Mouse (Mus musculus) c-Kit-negative CD71-positive TER-119-positive erythroid progenitor cells, embryonic 14.5 days (primary cell): Measurements from ENCODE around the gene Wdr19.

ENCODE experiments used
- DNase-seq: peaks from one replicate; pipeline ENCODE4 v3.0.0-alpha.2; 2013; ENCODE audit warnings: low read depth, low spot score

The Wdr19 gene

GRCm38 (mm10) chr5:65199346-65200128 is at the start of gene Wdr19:
Gene Wdr19 (plus strand): TSS chr5:65199696.
- peak; percentile 90 for DNase-seq

GRCm38 (mm10) chr5:65149706-65150105 is 49.8 kb upstream of the Wdr19 start:
- no peak for DNase-seq

GRCm38 (mm10) chr5:65150376-65150955 is 49.0 kb upstream of the Wdr19 start:
- DNase-seq: no peak

GRCm38 (mm10) chr5:65151276-65151675 is 48.2 kb upstream of the Wdr19 start:
- no peak for DNase-seq

- DNase-seq: no peak
These were observed 47.7 kb upstream of the Wdr19 start for GRCm38 (mm10) chr5:65151767-65152166.

- no peak for DNase-seq
These were observed 45.2 kb upstream of the Wdr19 start for GRCm38 (mm10) chr5:65154287-65154686.

- DNase-seq: peak; percentile 26
These were observed 42.6 kb upstream of the Wdr19 start for GRCm38 (mm10) chr5:65156853-65157252.

GRCm38 (mm10) chr5:65157412-65158381 is 41.8 kb upstream of the Wdr19 start:
- no peak for DNase-seq

GRCm38 (mm10) chr5:65158696-65159305 is 40.7 kb upstream of the Wdr19 start:
- DNase-seq: no peak

GRCm38 (mm10) chr5:65163001-65163400 is 36.5 kb upstream of the Wdr19 start:
- no peak for DNase-seq

GRCm38 (mm10) chr5:65163489-65164092 is 35.9 kb upstream of the Wdr19 start:
- no peak for DNase-seq

- no peak for DNase-seq
These were observed 29.3 kb upstream of the Wdr19 start for GRCm38 (mm10) chr5:65170206-65170605.

- no peak for DNase-seq
These were observed 24.2 kb upstream of the Wdr19 start for GRCm38 (mm10) chr5:65175035-65175917.

- no peak for DNase-seq
These were observed 23.5 kb upstream of the Wdr19 start for GRCm38 (mm10) chr5:65175918-65176484.

- DNase-seq: no peak
These were observed 22.4 kb upstream of the Wdr19 start for GRCm38 (mm10) chr5:65177026-65177514.

GRCm38 (mm10) chr5:65178477-65178876 is 21.0 kb upstream of the Wdr19 start:
- no peak for DNase-seq

GRCm38 (mm10) chr5:65181160-65181793 is 18.2 kb upstream of the Wdr19 start:
- DNase-seq: no peak

- no peak for DNase-seq
These were observed 17.7 kb upstream of the Wdr19 start for GRCm38 (mm10) chr5:65181794-65182169.

GRCm38 (mm10) chr5:65182268-65182667 is 17.2 kb upstream of the Wdr19 start:
- no peak for DNase-seq
